Mouse (Mus musculus): ENCODE measurements around the gene Pebp1. TPM values are rescaled to one million over a fixed set of nuclear protein-coding genes. Genes with fewer than 3 reads are reported as not detected.

Gene Pebp1
- 1,080 and 1,130 TPM in 2 replicates for polyA plus RNA-seq (2015; fragmentation: Nextera tagmentation; extraction: Ambion mirVana)

GRCm38 (mm10) chr5:117286831-117287822, at the start of gene Pebp1:
Gene Pebp1, minus strand, starts transcription at chr5:117287625.
- Histone ChIP-seq H3K27ac (peak within 1 kb of the TSS; percentile 57; the same call in 1 of the 2 replicates), H3K4me2 (peak within 1 kb of the TSS; percentile 71), H3K9ac (peak within 1 kb of the TSS; percentile 86), H3K4me3 (peak within 1 kb of the TSS; percentile 72), H3K36me3 (ENCODE audit: poor library complexity, severe bottlenecking) (peaks cover 34% of the 10 kb centered on the region), H3K9me3 (replicated peaks) (no peaks in the 10 kb centered on the region), H3K27me3 (no peaks in the 10 kb centered on the region), H3K4me1 (peaks cover 37% of the 10 kb centered on the region)
- peak; percentile 96 for ATAC-seq
- under 1% methylated on average over 77 of the region's 77 CpGs for WGBS

GRCm38 (mm10) chr5:117330457-117330856, 43.0 kb upstream of the Pebp1 start:
- no peak overlapping the region for H3K4me3 ChIP-seq
- H3K9ac ChIP-seq, result no peak overlapping the region
- H3K36me3 ChIP-seq (ENCODE audit: poor library complexity, severe bottlenecking), result no peaks in the 10 kb centered on the region; the same call in 1 of the 2 replicates
- 92% methylated on average over 7 of the region's 7 CpGs for WGBS
- no peak for ATAC-seq
- no peaks in the 10 kb centered on the region for H3K27me3 ChIP-seq
- H3K9me3 ChIP-seq (replicated peaks), result no peaks in the 10 kb centered on the region; the same call in 1 of the 2 replicates
- no peak overlapping the region for H3K27ac ChIP-seq
- no peak overlapping the region for H3K4me2 ChIP-seq
- no peaks in the 10 kb centered on the region for H3K4me1 ChIP-seq

GRCm38 (mm10) chr5:117326408-117326807, 39.0 kb upstream of the Pebp1 start:
- H3K4me3 ChIP-seq, result no peak overlapping the region
- H3K9me3 ChIP-seq (replicated peaks), result 0 out of 2 replicates have a peak, but pooled peaks cover 2% of the 10 kb centered on the region
- H3K4me2 ChIP-seq, result no peak overlapping the region
- H3K9ac ChIP-seq, result no peak overlapping the region
- H3K36me3 ChIP-seq (ENCODE audit: poor library complexity, severe bottlenecking), result no peaks in the 10 kb centered on the region
- 79% methylated on average over 6 of the region's 6 CpGs for WGBS
- no peak for ATAC-seq
- H3K4me1 ChIP-seq, result no peaks in the 10 kb centered on the region
- H3K27me3 ChIP-seq, result no peaks in the 10 kb centered on the region
- H3K27ac ChIP-seq, result no peak overlapping the region

GRCm38 (mm10) chr5:117323751-117324150, 36.3 kb upstream of the Pebp1 start:
- Histone ChIP-seq H3K4me2 (no peak overlapping the region), H3K4me1 (peaks cover 8% of the 10 kb centered on the region), H3K9ac (no peak overlapping the region), H3K9me3 (replicated peaks) (0 out of 2 replicates have a peak, but pooled peaks cover 3% of the 10 kb centered on the region), H3K4me3 (no peak overlapping the region), H3K27me3 (peaks cover 15% of the 10 kb centered on the region; the same call in 1 of the 2 replicates), H3K27ac (no peak overlapping the region), H3K36me3 (ENCODE audit: poor library complexity, severe bottlenecking) (no peaks in the 10 kb centered on the region)
- ATAC-seq, result no peak
- 89% methylated on average over 9 of the region's 9 CpGs for WGBS

- Histone ChIP-seq H3K9me3 (replicated peaks) (0 out of 2 replicates have a peak, but pooled peaks cover 3% of the 10 kb centered on the region), H3K27ac (no peak within 1 kb of the TSS), H3K4me1 (peaks cover 19% of the 10 kb centered on the region), H3K4me3 (peak within 1 kb of the TSS; percentile 58), H3K4me2 (peak within 1 kb of the TSS; percentile 88), H3K36me3 (ENCODE audit: poor library complexity, severe bottlenecking) (no peaks in the 10 kb centered on the region), H3K27me3 (peaks cover 34% of the 10 kb centered on the region; the same call in 1 of the 2 replicates), H3K9ac (peak within 1 kb of the TSS; percentile 71)
- ATAC-seq, result peak; percentile 81
- under 1% methylated on average over 81 of the region's 81 CpGs for WGBS
Measured at GRCm38 (mm10) chr5:117318741-117319629, 31.6 kb upstream of the Pebp1 start, which contains the start of gene Vsig10. Gene Vsig10, plus strand, starts transcription at chr5:117319083.

- no peaks in the 10 kb centered on the region for H3K36me3 ChIP-seq (ENCODE audit: poor library complexity, severe bottlenecking)
- no peak overlapping the region for H3K27ac ChIP-seq
- ATAC-seq, result no peak
- no peak overlapping the region for H3K4me2 ChIP-seq
- H3K9me3 ChIP-seq (replicated peaks), result no peaks in the 10 kb centered on the region
- WGBS, result 10% methylated on average over 9 of the region's 9 CpGs
- H3K4me1 ChIP-seq, result peaks cover 17% of the 10 kb centered on the region
- H3K9ac ChIP-seq, result no peak overlapping the region
- H3K4me3 ChIP-seq, result no peak overlapping the region
- H3K27me3 ChIP-seq, result peaks cover 27% of the 10 kb centered on the region; the same call in 1 of the 2 replicates
Measured at GRCm38 (mm10) chr5:117314587-117315428, 27.4 kb upstream of the Pebp1 start.

- Histone ChIP-seq H3K4me3 (no peak overlapping the region), H3K36me3 (ENCODE audit: poor library complexity, severe bottlenecking) (no peaks in the 10 kb centered on the region), H3K27me3 (peaks cover 24% of the 10 kb centered on the region; the same call in 1 of the 2 replicates), H3K4me1 (peaks cover 12% of the 10 kb centered on the region), H3K4me2 (peak overlapping the region; percentile 29), H3K9me3 (replicated peaks) (no peaks in the 10 kb centered on the region), H3K27ac (no peak overlapping the region), H3K9ac (no peak overlapping the region)
- 46% methylated on average over 10 of the region's 10 CpGs for WGBS
- no peak for ATAC-seq
Measured at GRCm38 (mm10) chr5:117313909-117314308, 26.5 kb upstream of the Pebp1 start.

GRCm38 (mm10) chr5:117313420-117313819, 26.0 kb upstream of the Pebp1 start:
- no peaks in the 10 kb centered on the region for H3K36me3 ChIP-seq (ENCODE audit: poor library complexity, severe bottlenecking)
- no peak overlapping the region for H3K4me3 ChIP-seq
- peaks cover 8% of the 10 kb centered on the region for H3K4me1 ChIP-seq
- ATAC-seq, result no peak
- no peak overlapping the region for H3K9ac ChIP-seq
- WGBS, result 28% methylated on average over 14 of the region's 14 CpGs
- peaks cover 24% of the 10 kb centered on the region; the same call in 1 of the 2 replicates for H3K27me3 ChIP-seq
- H3K27ac ChIP-seq, result no peak overlapping the region
- no peaks in the 10 kb centered on the region for H3K9me3 ChIP-seq (replicated peaks)
- H3K4me2 ChIP-seq, result peak overlapping the region; percentile 29

- no peaks in the 10 kb centered on the region for H3K36me3 ChIP-seq (ENCODE audit: poor library complexity, severe bottlenecking)
- H3K4me3 ChIP-seq, result no peak overlapping the region
- H3K9ac ChIP-seq, result no peak overlapping the region
- no peak for ATAC-seq
- H3K27me3 ChIP-seq, result no peaks in the 10 kb centered on the region
- no peaks in the 10 kb centered on the region for H3K4me1 ChIP-seq
- H3K9me3 ChIP-seq (replicated peaks), result no peaks in the 10 kb centered on the region
- no peak overlapping the region for H3K4me2 ChIP-seq
- H3K27ac ChIP-seq, result no peak overlapping the region
- WGBS, result 36% methylated on average over 11 of the region's 11 CpGs
Measured at GRCm38 (mm10) chr5:117307699-117308098, 20.3 kb upstream of the Pebp1 start.

GRCm38 (mm10) chr5:117306826-117307225, 19.4 kb upstream of the Pebp1 start:
- Histone ChIP-seq H3K9me3 (replicated peaks) (no peaks in the 10 kb centered on the region), H3K27ac (no peak overlapping the region), H3K9ac (no peak overlapping the region), H3K4me3 (no peak overlapping the region), H3K36me3 (ENCODE audit: poor library complexity, severe bottlenecking) (no peaks in the 10 kb centered on the region), H3K27me3 (no peaks in the 10 kb centered on the region), H3K4me1 (no peaks in the 10 kb centered on the region), H3K4me2 (no peak overlapping the region)
- no peak for ATAC-seq
- WGBS, result 100% methylated on average over 2 of the region's 2 CpGs

- Histone ChIP-seq H3K4me2 (no peak overlapping the region), H3K27ac (no peak overlapping the region), H3K36me3 (ENCODE audit: poor library complexity, severe bottlenecking) (no peaks in the 10 kb centered on the region), H3K4me3 (no peak overlapping the region), H3K9me3 (replicated peaks) (no peaks in the 10 kb centered on the region), H3K9ac (no peak overlapping the region), H3K4me1 (no peaks in the 10 kb centered on the region), H3K27me3 (no peaks in the 10 kb centered on the region)
- WGBS, result 88% methylated on average over 5 of the region's 5 CpGs
- no peak for ATAC-seq
Measured at GRCm38 (mm10) chr5:117305754-117306153, 18.3 kb upstream of the Pebp1 start.

Measured in forebrain, embryonic 13.5 days (tissue).